Mouse (Mus musculus): ENCODE data around the gene Sbno1. TPM values are rescaled to one million over a fixed set of nuclear protein-coding genes. Genes with fewer than 3 reads are reported as not detected.
A peak's percentile ranks its signal among the peaks of the same experiment; 100 is the strongest.

Sbno1 gene
- polyA plus RNA-seq, 2 experiments, result 43.0 to 65.1 TPM

DNA sequence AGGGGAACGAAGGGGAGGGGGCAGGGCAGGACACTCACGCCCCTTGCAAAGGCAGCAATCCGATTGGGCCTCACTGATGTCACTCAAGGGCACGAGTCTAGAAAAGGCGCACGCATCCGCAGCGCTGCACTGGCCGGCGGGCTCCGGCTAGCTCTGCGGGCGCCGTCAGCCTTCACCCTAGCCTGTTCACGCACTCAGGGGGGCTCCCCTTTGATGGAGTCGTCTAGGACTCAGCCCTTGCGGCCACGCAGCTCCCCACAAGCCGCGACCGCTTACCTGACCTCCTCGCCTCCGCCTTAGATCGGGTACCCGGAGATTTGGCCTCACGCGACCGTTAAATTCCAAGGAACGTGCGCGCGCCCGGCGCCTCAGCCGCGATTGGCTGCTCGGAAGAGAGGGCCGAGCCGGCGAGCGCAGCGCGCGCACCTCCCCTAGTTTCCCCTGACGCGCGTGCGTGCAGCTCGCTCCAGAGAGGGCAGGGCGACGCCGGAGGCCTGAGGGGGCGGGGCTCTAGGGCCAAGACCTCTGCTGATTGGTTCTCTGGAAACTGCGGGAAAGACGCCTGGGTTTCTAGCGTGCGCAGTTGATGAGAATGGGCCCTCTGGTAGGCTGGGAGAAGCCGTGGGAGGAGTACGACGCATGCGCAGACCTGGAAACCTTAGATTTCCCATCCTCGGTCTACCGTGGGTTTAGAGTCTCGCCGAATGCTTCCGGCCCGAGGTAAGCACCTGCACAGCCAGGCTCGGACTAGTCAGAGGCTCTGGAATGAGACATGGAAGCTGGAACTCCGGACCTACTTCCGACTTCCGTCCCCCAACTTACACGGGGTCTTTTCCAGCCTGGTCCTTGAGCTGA is 98.1 kb downstream of the Sbno1 start, which contains the start of the genes Mphosph9 and 2810006K23Rik:
Gene Mphosph9 (minus strand): TSS at position 463 of the 855 bp plus-strand sequence.
Gene 2810006K23Rik (plus strand): TSS at position 580 of the 855 bp plus-strand sequence.
- Histone ChIP-seq H3K4me2 (replicated peaks; ENCODE audit: low read depth, low read length, severe bottlenecking) (peak within 1 kb of the TSS; percentile 85), H3K4me1 (ENCODE audit: control insufficient read depth, insufficient read depth, low read length) (peaks cover 6% of the 10 kb centered on the region), H3K27me3 (ENCODE audit: control insufficient read depth, insufficient read depth, low read length) (no peaks in the 10 kb centered on the region), H3K4me3 (replicated peaks; ENCODE audit: low read length) (peak within 1 kb of the TSS; percentile 74), H3K9me3 (ENCODE audit: control insufficient read depth, low read length) (no peaks in the 10 kb centered on the region), H3K9ac (ENCODE audit: low read depth, low read length, severe bottlenecking) (peak within 1 kb of the TSS; percentile 72), H3K36me3 (ENCODE audit: control insufficient read depth, insufficient read depth, low read length) (peaks cover 15% of the 10 kb centered on the region; the same call in 1 of the 2 replicates), H3K27ac (replicated peaks; ENCODE audit: low read depth, low read length) (peak within 1 kb of the TSS; percentile 87)
- DNase-seq (ENCODE audit: low spot score) (peak; percentile 100), ATAC-seq (ENCODE audit: low FRiP score, low read depth) (peak; percentile 97)
- peak; percentile 99 for TF ChIP-seq POLR2A (IDR thresholded peaks at IDR 0.05; ENCODE audit: borderline replicate concordance, extremely low read depth, insufficient read depth, insufficient read length)
- WGBS, result under 1% methylated on average over 71 of the region's 72 CpGs

DNA sequence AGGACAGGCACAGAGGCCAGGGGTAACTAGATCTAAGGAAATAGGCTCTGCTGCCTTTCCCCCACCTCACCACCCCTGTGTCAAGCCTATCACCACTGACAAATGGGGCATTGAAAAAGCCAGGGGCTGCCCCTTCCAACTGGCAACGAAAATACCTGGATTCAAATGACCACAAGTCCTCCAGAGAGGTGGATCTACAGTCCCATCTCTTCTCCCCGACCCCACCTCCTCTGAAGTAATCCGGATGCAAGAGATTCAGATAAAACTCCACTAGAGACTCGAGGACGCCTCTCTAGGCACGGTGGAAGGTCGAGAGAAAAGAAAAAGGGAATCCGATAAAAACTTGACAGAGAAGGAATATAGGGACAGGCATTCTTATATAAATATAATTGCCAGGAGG is 99.0 kb downstream of the Sbno1 start:
- 4% methylated on average over 8 of the region's 8 CpGs for WGBS
- Histone ChIP-seq H3K4me1 (ENCODE audit: control insufficient read depth, insufficient read depth, low read length) (peaks cover 6% of the 10 kb centered on the region), H3K36me3 (ENCODE audit: control insufficient read depth, insufficient read depth, low read length) (peaks cover 17% of the 10 kb centered on the region; the same call in 1 of the 2 replicates), H3K4me2 (replicated peaks; ENCODE audit: low read depth, low read length, severe bottlenecking) (peak overlapping the region; percentile 72), H3K27me3 (ENCODE audit: control insufficient read depth, insufficient read depth, low read length) (no peaks in the 10 kb centered on the region), H3K4me3 (replicated peaks; ENCODE audit: low read length) (peak overlapping the region; percentile 74), H3K9me3 (ENCODE audit: control insufficient read depth, low read length) (no peaks in the 10 kb centered on the region), H3K9ac (ENCODE audit: low read depth, low read length, severe bottlenecking) (peak overlapping the region; percentile 72), H3K27ac (replicated peaks; ENCODE audit: low read depth, low read length) (peak overlapping the region; percentile 87; the same call in 1 of the 2 replicates)
- ATAC-seq (ENCODE audit: low FRiP score, low read depth) (no peak), DNase-seq (ENCODE audit: low spot score) (no peak)
- no peak for TF ChIP-seq POLR2A (IDR thresholded peaks at IDR 0.05; ENCODE audit: borderline replicate concordance, extremely low read depth, insufficient read depth, insufficient read length)

Small RNAs within 50 kb of the gene (microRNA-seq; reads per million reads assigned to microRNA genes)
- not detected for gene Gm27486

Other genes with a start within 250 kb of the Sbno1 start
- 37.1 and 49.5 TPM in 2 replicates for gene Pitpnm2, start 176.2 kb downstream of the Sbno1 start, polyA plus RNA-seq (2012; rRNA removed)
- 8.2 and 10.0 TPM in 2 replicates for gene Pitpnm2, start 176.2 kb downstream of the Sbno1 start, polyA plus RNA-seq (2014; fragmentation: Nextera tagmentation; extraction: Ambion mirVana)
- 10.2 and 11.0 TPM in 2 replicates for gene Mphosph9, start 98.0 kb downstream of the Sbno1 start, polyA plus RNA-seq (2012; rRNA removed)
- gene Mphosph9, start 98.0 kb downstream of the Sbno1 start, polyA plus RNA-seq (2014; fragmentation: Nextera tagmentation; extraction: Ambion mirVana), result 9.5 and 12.2 TPM in 2 replicates
- gene 2810006K23Rik, start 97.9 kb downstream of the Sbno1 start, polyA plus RNA-seq (2012; rRNA removed), result 11.8 and 12.3 TPM in 2 replicates
- 9.7 and 10.4 TPM in 2 replicates for gene 2810006K23Rik, start 97.9 kb downstream of the Sbno1 start, polyA plus RNA-seq (2014; fragmentation: Nextera tagmentation; extraction: Ambion mirVana)
- 379 and 405 TPM in 2 replicates for gene Cdk2ap1, start 62.9 kb downstream of the Sbno1 start, polyA plus RNA-seq (2012; rRNA removed)
- gene Cdk2ap1, start 62.9 kb downstream of the Sbno1 start, polyA plus RNA-seq (2014; fragmentation: Nextera tagmentation; extraction: Ambion mirVana), result 122 and 234 TPM in 2 replicates
- 96.7 and 101 TPM in 2 replicates for gene Kmt5a, start 13.9 kb upstream of the Sbno1 start, polyA plus RNA-seq (2012; rRNA removed)
- gene Kmt5a, start 13.9 kb upstream of the Sbno1 start, polyA plus RNA-seq (2014; fragmentation: Nextera tagmentation; extraction: Ambion mirVana), result 70.9 and 91.4 TPM in 2 replicates
- 34.7 and 36.3 TPM in 2 replicates for gene Rilpl2, start 52.4 kb upstream of the Sbno1 start, polyA plus RNA-seq (2012; rRNA removed)
- gene Rilpl2, start 52.4 kb upstream of the Sbno1 start, polyA plus RNA-seq (2014; fragmentation: Nextera tagmentation; extraction: Ambion mirVana), result 36.9 and 39.2 TPM in 2 replicates
- 8.1 and 17.1 TPM in 2 replicates for gene Snrnp35, start 57.1 kb upstream of the Sbno1 start, polyA plus RNA-seq (2012; rRNA removed)
- 10.7 and 12.2 TPM in 2 replicates for gene Snrnp35, start 57.1 kb upstream of the Sbno1 start, polyA plus RNA-seq (2014; fragmentation: Nextera tagmentation; extraction: Ambion mirVana)
- gene Rilpl1, start 105.4 kb upstream of the Sbno1 start, polyA plus RNA-seq (2012; rRNA removed), result 17.8 and 22.4 TPM in 2 replicates
- gene Rilpl1, start 105.4 kb upstream of the Sbno1 start, polyA plus RNA-seq (2014; fragmentation: Nextera tagmentation; extraction: Ambion mirVana), result 23.2 and 28.0 TPM in 2 replicates
- gene Tmed2, start 114.7 kb upstream of the Sbno1 start, polyA plus RNA-seq (2012; rRNA removed), result 260 and 264 TPM in 2 replicates
- gene Tmed2, start 114.7 kb upstream of the Sbno1 start, polyA plus RNA-seq (2014; fragmentation: Nextera tagmentation; extraction: Ambion mirVana), result 594 and 615 TPM in 2 replicates
- 20.8 and 22.0 TPM in 2 replicates for gene Ddx55, start 126.9 kb upstream of the Sbno1 start, polyA plus RNA-seq (2012; rRNA removed)
- gene Ddx55, start 126.9 kb upstream of the Sbno1 start, polyA plus RNA-seq (2014; fragmentation: Nextera tagmentation; extraction: Ambion mirVana), result 11.9 and 12.5 TPM in 2 replicates
- 37.4 and 42.5 TPM in 2 replicates for gene Eif2b1, start 153.1 kb upstream of the Sbno1 start, polyA plus RNA-seq (2012; rRNA removed)
- gene Eif2b1, start 153.1 kb upstream of the Sbno1 start, polyA plus RNA-seq (2014; fragmentation: Nextera tagmentation; extraction: Ambion mirVana), result 71.3 and 73.5 TPM in 2 replicates
- 86.9 and 94.6 TPM in 2 replicates for gene Gtf2h3, start 153.1 kb upstream of the Sbno1 start, polyA plus RNA-seq (2012; rRNA removed)
- 62.6 and 76.4 TPM in 2 replicates for gene Gtf2h3, start 153.1 kb upstream of the Sbno1 start, polyA plus RNA-seq (2014; fragmentation: Nextera tagmentation; extraction: Ambion mirVana)
- gene Atp6v0a2, start 202.6 kb upstream of the Sbno1 start, polyA plus RNA-seq (2012; rRNA removed), result 33.3 and 39.7 TPM in 2 replicates
- gene Atp6v0a2, start 202.6 kb upstream of the Sbno1 start, polyA plus RNA-seq (2014; fragmentation: Nextera tagmentation; extraction: Ambion mirVana), result 42.8 and 45.4 TPM in 2 replicates

All from limb, embryonic 14.5 days (tissue).